Mouse (Mus musculus) thymus, adult 2 months (tissue): ENCODE measurements at regions not wholly inside any gene's neighbourhood (a gene's known extent, or its start where the extent isn't known, plus 50 kb on each side); places are given as distances from the start of the nearest gene placed in this dataset.

Source experiments
- DNase-seq: peaks from one replicate; pipeline ENCODE4 v3.0.0; 2021
- H3K27ac ChIP-seq: fragments of 200-500 bp; 2 replicates; pipeline ENCODE4 v1.5.1; 2012; ENCODE audit warnings: low read length, control low read depth; ENCODE audit not compliant: control insufficient read depth, insufficient read depth
- H3K27me3 ChIP-seq: fragments of 200-500 bp; 2 replicates; pipeline ENCODE4 v1.6.1; 2012; ENCODE audit warnings: mild to moderate bottlenecking, low read length, moderate library complexity, mixed read lengths; ENCODE audit not compliant: control insufficient read depth, insufficient read depth
- H3K36me3 ChIP-seq: fragments of 200-500 bp; 2 replicates; pipeline ENCODE4 v1.6.1; 2012; ENCODE audit warnings: mild to moderate bottlenecking, low read length, moderate library complexity; ENCODE audit not compliant: control insufficient read depth, insufficient read depth
- H3K4me1 ChIP-seq: fragments of 200-500 bp; replicated peaks from 2 replicates; pipeline ENCODE4 v1.6.1; 2012; ENCODE audit warnings: low read length; ENCODE audit not compliant: control insufficient read depth, insufficient read depth
- H3K4me3 ChIP-seq: fragments of 200-500 bp; 2 replicates; pipeline ENCODE4 v1.5.1; 2012; ENCODE audit warnings: mild to moderate bottlenecking, low read length, control low read depth, moderate library complexity; ENCODE audit not compliant: control insufficient read depth, insufficient read depth
- CTCF ChIP-seq: fragments of 200-500 bp; IDR thresholded peaks from 2 replicates; pipeline ENCODE4 v1.5.1; 2012; ENCODE audit warnings: mild to moderate bottlenecking, control low read depth, low read length, moderate library complexity, borderline replicate concordance; ENCODE audit not compliant: control insufficient read depth, poor library complexity, insufficient read depth; ENCODE audit errors: extremely low read depth
- POLR2A ChIP-seq: fragments of 200-500 bp; IDR thresholded peaks from 2 replicates; pipeline ENCODE4 v1.6.1; 2012; ENCODE audit warnings: mild to moderate bottlenecking, low read length, control low read depth, moderate library complexity; ENCODE audit not compliant: control insufficient read depth, poor library complexity, insufficient read depth; ENCODE audit errors: extremely low read depth
- WGBS: fragments of 180-500 bp; shearing (Covaris S2); methylation state at CpG from one replicate; pipeline ENCODE4 v1.1.7; 2018; 5-methylcytosine and 5-hydroxymethylcytosine counted together

DNA sequence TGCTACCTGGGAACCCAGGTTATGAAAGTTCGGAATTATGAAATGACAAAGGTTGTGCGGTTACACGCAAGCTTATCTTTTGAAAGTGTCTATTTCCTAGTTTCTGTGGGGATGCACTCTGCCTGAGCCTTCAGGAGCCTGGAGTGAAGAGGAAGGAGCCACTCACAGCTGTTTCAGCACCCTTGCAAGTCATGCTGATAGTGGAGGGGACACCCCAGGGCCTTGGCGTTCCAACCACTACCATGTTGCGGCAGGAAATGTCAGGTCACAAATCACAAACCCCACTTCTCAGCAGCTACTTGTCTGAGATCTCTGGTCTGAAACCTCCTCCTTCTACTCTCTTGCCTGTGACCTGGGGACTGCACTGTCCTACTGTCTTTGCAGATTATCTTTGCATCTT, 178.3 kb downstream of the Pten start:
- DNase-seq, result no peak

DNA sequence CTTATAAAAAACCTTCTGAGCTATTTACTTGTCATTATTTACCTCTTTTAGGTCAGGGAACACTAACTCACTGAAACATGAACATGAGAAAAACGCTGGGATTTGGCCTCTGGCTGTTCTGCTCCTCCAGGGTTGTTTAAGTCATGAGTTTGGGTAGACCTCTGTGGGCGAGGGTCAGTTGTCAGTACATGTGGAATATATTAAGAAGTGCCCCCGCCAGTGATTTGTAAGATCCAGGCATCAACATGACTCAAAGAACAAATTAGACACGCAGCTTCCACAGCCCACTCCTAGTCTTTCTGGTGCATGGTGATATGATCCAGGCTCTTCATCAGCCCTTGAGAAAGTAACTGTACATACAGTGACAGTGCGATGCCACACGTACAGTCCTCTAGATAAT, 180.3 kb downstream of the Pten start:
- H3K4me3 ChIP-seq, result no peak overlapping the region
- no peaks in the 10 kb centered on the region for H3K27me3 ChIP-seq
- no peak overlapping the region for H3K27ac ChIP-seq
- WGBS, result 95% methylated on average over 6 of the region's 6 CpGs
- H3K36me3 ChIP-seq, result no peaks in the 10 kb centered on the region
- DNase-seq, result no peak
- TF ChIP-seq CTCF (no peak), POLR2A (no peak)
- peaks cover 6% of the 10 kb centered on the region for H3K4me1 ChIP-seq

More for the DNA sequence above, 178.3 kb downstream of the Pten start:
- TF ChIP-seq POLR2A (no peak), CTCF (no peak)
- Histone ChIP-seq H3K27me3 (no peaks in the 10 kb centered on the region), H3K36me3 (no peaks in the 10 kb centered on the region), H3K4me1 (peaks cover 6% of the 10 kb centered on the region), H3K27ac (no peak overlapping the region), H3K4me3 (no peak overlapping the region)
- WGBS, result 27% methylated on average over 5 of the region's 5 CpGs

DNA sequence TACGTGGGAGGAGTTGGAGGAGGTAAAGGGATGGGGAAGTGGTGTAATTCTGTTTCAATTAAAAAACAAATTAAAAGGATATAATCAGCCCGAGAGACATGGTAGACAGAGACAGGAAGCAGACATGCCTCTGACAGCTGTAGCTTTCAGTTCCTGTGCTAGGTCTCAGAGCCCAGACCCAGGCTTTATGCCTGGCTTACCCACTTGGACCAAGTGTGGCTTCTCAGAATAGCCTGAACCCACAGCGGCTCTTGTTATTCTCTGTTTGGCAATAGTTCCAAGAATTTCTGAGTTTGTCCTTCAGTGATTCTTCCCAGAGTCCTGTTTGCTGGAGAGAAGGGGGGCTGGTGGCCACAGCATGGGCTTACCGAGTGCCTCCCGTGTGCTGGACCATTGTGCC, 182.4 kb downstream of the Pten start:
- Histone ChIP-seq H3K4me1 (peaks cover 6% of the 10 kb centered on the region), H3K27ac (no peak overlapping the region; the same call in 1 of the 2 replicates), H3K27me3 (no peaks in the 10 kb centered on the region), H3K4me3 (no peak overlapping the region), H3K36me3 (no peaks in the 10 kb centered on the region)
- 32% methylated on average over 5 of the region's 5 CpGs for WGBS
- TF ChIP-seq POLR2A (no peak), CTCF (no peak)
- DNase-seq, result no peak

DNA sequence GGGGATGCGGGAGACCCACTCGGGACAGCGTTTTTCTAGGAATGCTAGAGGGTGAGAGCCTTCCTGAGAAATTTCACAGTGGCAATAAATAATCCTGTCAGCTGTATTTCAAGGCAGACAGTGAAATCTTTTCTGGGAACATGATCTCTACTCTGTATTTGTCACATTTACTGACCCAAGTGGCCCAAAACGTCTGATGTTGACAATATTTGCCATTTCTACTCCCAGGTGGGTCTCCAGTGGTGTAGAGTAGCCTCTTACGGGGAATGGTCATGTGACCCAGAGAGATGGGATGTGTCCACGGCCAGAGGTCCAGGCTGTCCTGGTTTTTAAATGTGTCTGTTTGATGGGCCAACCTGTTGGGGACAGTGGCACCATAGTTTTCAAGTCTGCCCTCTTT, 183.5 kb downstream of the Pten start:
- TF ChIP-seq POLR2A (no peak), CTCF (no peak)
- no peak overlapping the region for H3K27ac ChIP-seq
- WGBS, result 92% methylated on average over 6 of the region's 6 CpGs
- no peaks in the 10 kb centered on the region for H3K36me3 ChIP-seq
- H3K27me3 ChIP-seq, result no peaks in the 10 kb centered on the region
- DNase-seq, result no peak
- peaks cover 3% of the 10 kb centered on the region for H3K4me1 ChIP-seq
- H3K4me3 ChIP-seq, result no peak overlapping the region

DNA sequence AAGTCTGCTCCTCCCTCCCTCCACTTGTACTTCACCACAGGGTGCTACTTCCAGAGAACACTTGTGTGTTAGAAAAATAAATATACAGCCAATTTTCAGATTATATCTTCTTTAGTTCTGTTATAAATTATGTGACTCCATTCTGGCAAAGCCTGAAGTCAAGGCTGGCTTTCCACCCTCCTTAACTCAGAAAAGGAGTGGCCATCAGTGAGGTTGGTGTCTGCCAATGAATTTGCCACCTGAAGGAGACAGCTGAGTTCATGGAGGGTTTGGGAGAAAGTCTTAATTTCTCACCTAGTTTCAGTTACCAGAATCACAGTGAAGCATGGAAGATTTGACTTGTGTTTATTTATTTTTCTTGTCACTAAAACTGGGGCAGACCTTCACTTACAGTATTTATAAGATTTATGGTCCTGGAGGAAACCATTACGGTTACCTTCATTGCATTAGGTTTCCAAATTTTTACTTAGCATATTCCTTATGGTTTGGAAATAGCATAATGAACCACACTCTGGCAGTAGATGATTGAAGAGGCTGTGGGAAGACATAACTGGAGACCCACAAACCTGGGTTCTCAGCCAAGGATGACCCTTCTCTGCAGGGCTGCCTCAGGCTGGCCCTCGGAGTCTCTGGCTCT, 186.4 kb downstream of the Pten start:
- TF ChIP-seq POLR2A, result no peak
- no peak for TF ChIP-seq CTCF
- Histone ChIP-seq H3K4me3 (no peak overlapping the region), H3K36me3 (no peaks in the 10 kb centered on the region), H3K27me3 (no peaks in the 10 kb centered on the region), H3K27ac (no peak overlapping the region), H3K4me1 (peaks cover 3% of the 10 kb centered on the region)
- no peak for DNase-seq
- 96% methylated on average over 2 of the region's 2 CpGs for WGBS

DNA sequence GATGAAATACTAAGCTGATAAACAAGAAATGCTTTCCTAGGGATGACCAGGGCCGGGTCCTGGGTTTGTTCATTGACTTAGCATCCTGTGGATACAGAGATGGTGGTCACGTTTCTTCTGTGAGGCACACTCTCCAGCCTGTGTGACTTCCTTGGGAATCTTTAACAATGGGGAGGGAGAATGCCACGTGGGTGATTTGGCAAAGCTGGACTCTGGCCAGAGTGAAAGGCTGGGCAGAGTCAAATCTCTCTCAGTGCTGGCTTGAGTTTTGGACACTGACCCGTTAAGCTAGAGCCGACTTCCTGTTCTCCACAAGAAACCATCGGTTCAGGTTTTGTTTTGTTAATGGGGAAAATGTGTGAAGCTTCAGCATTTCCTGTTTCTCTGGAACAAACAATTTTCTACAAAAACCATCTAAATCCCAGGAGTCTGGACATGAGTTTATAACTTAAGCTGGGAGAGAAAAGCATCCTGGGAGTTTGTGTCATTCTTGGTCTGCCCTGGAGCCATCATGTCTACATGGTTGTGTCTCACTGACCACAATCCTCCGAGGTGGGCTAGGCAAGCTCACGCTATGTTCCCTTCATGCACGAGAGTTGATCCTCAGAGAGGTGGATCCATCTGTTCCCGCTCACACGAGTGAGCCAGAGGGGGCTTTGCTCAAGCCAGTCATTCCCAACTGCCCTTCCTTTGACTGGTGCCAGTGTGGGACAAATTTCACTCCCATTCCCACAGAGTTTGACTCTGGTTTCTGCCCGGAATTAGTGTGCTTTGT, 190.0 kb downstream of the Pten start:
- H3K4me3 ChIP-seq, result no peak overlapping the region
- no peaks in the 10 kb centered on the region for H3K27me3 ChIP-seq
- 91% methylated on average over 12 of the region's 12 CpGs for WGBS
- no peak for TF ChIP-seq CTCF
- TF ChIP-seq POLR2A, result no peak
- H3K36me3 ChIP-seq, result no peaks in the 10 kb centered on the region
- H3K27ac ChIP-seq, result no peak overlapping the region
- H3K4me1 ChIP-seq, result peaks cover 3% of the 10 kb centered on the region; the same call in 1 of the 2 replicates
- no peak for DNase-seq

DNA sequence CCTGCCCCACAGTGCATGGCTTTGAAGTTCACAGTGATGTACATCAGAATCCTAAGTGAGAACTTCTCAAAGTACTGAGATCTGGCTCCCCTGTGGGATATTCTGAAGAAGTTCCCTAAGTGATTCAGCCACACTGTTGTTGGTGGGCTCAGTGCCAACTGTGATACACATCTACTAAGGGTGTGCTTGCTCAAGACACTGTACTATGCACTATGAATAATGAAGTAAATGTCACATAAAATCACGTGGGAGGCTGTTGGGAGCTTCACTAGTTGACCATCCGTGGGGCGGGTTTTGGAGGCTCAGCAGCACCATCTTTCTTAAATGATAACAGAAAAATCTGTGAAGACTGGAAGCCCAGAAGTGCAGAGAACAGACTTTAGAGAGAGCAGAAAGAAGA, 193.0 kb downstream of the Pten start:
- H3K4me1 ChIP-seq, result peaks cover 26% of the 10 kb centered on the region
- no peaks in the 10 kb centered on the region for H3K36me3 ChIP-seq
- WGBS, result 42% methylated on average over 3 of the region's 3 CpGs
- no peaks in the 10 kb centered on the region for H3K27me3 ChIP-seq
- no peak overlapping the region for H3K27ac ChIP-seq
- no peak overlapping the region for H3K4me3 ChIP-seq
- TF ChIP-seq POLR2A (no peak), CTCF (no peak)
- DNase-seq, result no peak
